Mouse (Mus musculus) kidney, embryonic 15.5 days (tissue): ENCODE results near the gene Ak1. TPM values are rescaled to one million over a fixed set of nuclear protein-coding genes. Genes with fewer than 3 reads are reported as not detected.
A peak's percentile ranks its signal among the peaks of the same experiment; 100 is the strongest.

Source experiments
- ATAC-seq: fragments of 200-750 bp; cut with Nextera tagmentation; replicated peaks from 2 replicates; pipeline ENCODE4 v1.8.0; 2017; ENCODE audit warnings: moderate TSS enrichment; ENCODE audit not compliant: low FRiP score
- H3K27ac ChIP-seq: fragments of 300-500 bp; sonication (generic); 2 replicates; pipeline ENCODE4 v1.5.1; 2015; ENCODE audit warnings: mild to moderate bottlenecking, inconsistent platforms
- H3K27me3 ChIP-seq: fragments of 300-500 bp; sonication (generic); 2 replicates; pipeline ENCODE4 v1.6.1; 2015; ENCODE audit warnings: inconsistent platforms
- H3K36me3 ChIP-seq: fragments of 300-500 bp; sonication (generic); 2 replicates; pipeline ENCODE4 v1.6.1; 2015; ENCODE audit warnings: inconsistent platforms
- H3K4me1 ChIP-seq: fragments of 300-500 bp; sonication (generic); 2 replicates; pipeline ENCODE4 v1.6.1; 2015; ENCODE audit warnings: inconsistent platforms
- H3K4me2 ChIP-seq: fragments of 300-500 bp; sonication (generic); 2 replicates; pipeline ENCODE4 v1.6.1; 2015; ENCODE audit warnings: moderate library complexity, mild to moderate bottlenecking, inconsistent platforms
- H3K4me3 ChIP-seq: fragments of 300-500 bp; sonication (generic); replicated peaks from 2 replicates; pipeline ENCODE4 v1.5.1; 2015; ENCODE audit warnings: mild to moderate bottlenecking, inconsistent platforms
- H3K9ac ChIP-seq: fragments of 300-500 bp; sonication (generic); 2 replicates; pipeline ENCODE4 v1.6.1; 2015; ENCODE audit warnings: mild to moderate bottlenecking, inconsistent platforms
- H3K9me3 ChIP-seq: fragments of 300-500 bp; sonication (generic); replicated peaks from 2 replicates; pipeline ENCODE4 v1.6.1; 2016; ENCODE audit warnings: inconsistent platforms
- WGBS: fragments of 180-500 bp; shearing (Covaris S2); methylation state at CpG from one replicate; pipeline ENCODE4 v1.1.7; 2015; ENCODE audit warnings: mixed read lengths; 5-methylcytosine and 5-hydroxymethylcytosine counted together
- polyA plus RNA-seq: library from polyadenylated mRNA; unstranded; fragments of >200 nt; fragmentation: Nextera tagmentation; extraction: Ambion mirVana; gene quantifications from 2 replicates; pipeline ENCODE4 v1.2.1, GENCODE M21; 2015

Gene Ak1
- polyA plus RNA-seq: 32.6 and 34.4 TPM in 2 replicates

- 0 out of 2 replicates have a peak within 1 kb of the TSS, but pooled peaks have one; percentile 15 for H3K9ac ChIP-seq
- peaks cover 16% of the 10 kb centered on the region for H3K36me3 ChIP-seq
- no peaks in the 10 kb centered on the region for H3K27me3 ChIP-seq
- ATAC-seq: 0 out of 2 replicates have a peak, but pooled peaks have one; percentile 4
- peak within 1 kb of the TSS; percentile 34 for H3K4me2 ChIP-seq
- 20% methylated on average over 7 of the region's 7 CpGs for WGBS
- H3K9me3 ChIP-seq: peaks cover 4% of the 10 kb centered on the region; the same call in 1 of the 2 replicates
- H3K27ac ChIP-seq: peak within 1 kb of the TSS; percentile 92
- no peak within 1 kb of the TSS for H3K4me3 ChIP-seq
- peaks cover 69% of the 10 kb centered on the region for H3K4me1 ChIP-seq
Measured at GRCm38 (mm10) chr2:32621517-32621859, at the start of gene Ak1. Gene Ak1, plus strand, starts transcription at chr2:32621758.

DNA sequence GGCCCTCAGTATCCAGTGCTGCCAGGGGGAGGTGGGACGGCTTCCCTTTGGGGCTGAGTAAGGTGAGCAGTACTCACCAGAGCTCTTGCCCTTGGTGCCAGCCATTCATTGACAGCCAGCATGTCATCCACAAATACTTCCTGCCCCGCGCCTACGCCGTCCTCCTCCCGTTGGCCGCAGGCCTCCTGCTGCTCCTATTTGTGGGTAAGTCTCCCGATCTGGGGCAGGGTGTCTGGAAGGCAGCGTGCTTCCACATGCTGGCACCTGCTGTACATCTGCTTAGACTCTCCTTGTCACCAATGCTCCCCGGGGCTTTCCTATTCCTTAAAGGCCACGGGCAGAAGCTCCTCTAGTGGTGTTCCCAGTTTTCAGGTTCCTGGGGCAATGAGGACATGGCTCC is 49.4 kb upstream of the Ak1 start:
- peaks cover 33% of the 10 kb centered on the region for H3K36me3 ChIP-seq
- peaks cover 13% of the 10 kb centered on the region; the same call in 1 of the 2 replicates for H3K27me3 ChIP-seq
- no peaks in the 10 kb centered on the region for H3K9me3 ChIP-seq
- 0 out of 2 replicates have a peak overlapping the region, but pooled peaks have one; percentile 89 for H3K4me2 ChIP-seq
- H3K9ac ChIP-seq: no peak overlapping the region
- no peak overlapping the region for H3K27ac ChIP-seq
- WGBS: 91% methylated on average over 11 of the region's 11 CpGs
- no peak for ATAC-seq
- H3K4me1 ChIP-seq: peaks cover 24% of the 10 kb centered on the region
- H3K4me3 ChIP-seq: 0 out of 2 replicates have a peak overlapping the region, but pooled peaks have one; percentile 75

DNA sequence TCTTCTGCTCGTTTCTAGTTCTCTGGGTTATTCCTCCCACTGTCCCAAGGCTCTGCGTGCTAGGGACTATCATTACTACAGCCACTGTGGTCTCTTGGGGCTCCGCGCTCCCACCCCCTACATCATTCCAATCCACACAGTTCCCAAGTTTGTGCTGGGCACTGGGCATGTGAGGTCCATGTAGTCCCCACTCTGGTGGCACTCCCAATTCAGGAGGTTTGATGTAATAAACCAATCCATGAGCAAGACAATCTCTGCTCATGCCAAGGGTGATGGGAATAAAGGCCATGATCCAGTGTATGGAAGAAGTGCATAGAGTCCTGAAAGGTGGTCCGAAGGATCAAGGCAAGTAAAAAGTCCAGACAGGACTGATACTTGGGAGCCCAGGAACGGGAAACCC is 47.1 kb upstream of the Ak1 start, which contains the start of gene Pip5kl1:
Gene Pip5kl1 (plus strand): TSS at position 301 of the 400 bp plus-strand sequence.
- Histone ChIP-seq H3K4me2 (peak within 1 kb of the TSS; percentile 95), H3K9me3 (no peaks in the 10 kb centered on the region), H3K4me3 (peak within 1 kb of the TSS; percentile 47), H3K27ac (no peak within 1 kb of the TSS), H3K9ac (peak within 1 kb of the TSS; percentile 48), H3K27me3 (peaks cover 33% of the 10 kb centered on the region), H3K4me1 (peaks cover 24% of the 10 kb centered on the region), H3K36me3 (peaks cover 11% of the 10 kb centered on the region)
- WGBS: 82% methylated on average over 6 of the region's 6 CpGs
- ATAC-seq: no peak

GRCm38 (mm10) chr2:32574901-32575585 is 46.5 kb upstream of the Ak1 start:
- Histone ChIP-seq H3K4me2 (peak overlapping the region; percentile 95), H3K27me3 (peaks cover 38% of the 10 kb centered on the region), H3K4me1 (peaks cover 24% of the 10 kb centered on the region), H3K9ac (peak overlapping the region; percentile 48), H3K36me3 (peaks cover 10% of the 10 kb centered on the region), H3K27ac (no peak overlapping the region), H3K4me3 (peak overlapping the region; percentile 47), H3K9me3 (no peaks in the 10 kb centered on the region)
- ATAC-seq: no peak
- WGBS: under 1% methylated on average over 26 of the region's 26 CpGs

DNA sequence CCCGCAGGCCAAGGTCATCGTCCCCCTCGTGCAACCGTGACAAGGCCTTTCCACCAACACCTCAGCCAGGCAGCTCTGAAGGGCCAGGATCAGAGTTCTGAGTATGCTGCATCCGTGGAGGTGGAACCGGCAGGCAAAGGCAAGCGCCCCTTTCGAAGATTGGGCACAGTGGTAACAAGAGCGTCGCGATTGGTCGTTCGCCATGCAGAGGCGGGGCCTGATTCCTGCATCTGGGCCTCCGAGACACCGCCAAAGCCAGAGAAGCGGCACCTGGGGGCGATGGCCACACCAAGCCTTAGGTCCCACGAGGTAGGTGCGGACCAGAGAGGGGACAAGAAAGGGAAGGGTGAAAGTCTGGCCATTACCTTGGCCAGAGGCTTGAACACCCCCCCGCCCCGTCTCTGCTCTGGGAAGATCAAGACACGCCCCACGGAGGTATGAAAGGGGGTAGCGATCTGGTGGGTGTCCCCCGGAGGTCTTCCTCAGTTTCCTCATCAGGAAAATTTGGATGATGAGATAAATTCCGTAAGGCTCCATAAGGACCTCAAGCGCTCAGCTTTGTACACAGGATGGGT is 45.9 kb upstream of the Ak1 start, which contains the start of gene 9430097D07Rik:
Gene 9430097D07Rik (minus strand): TSS at position 99 of the 575 bp plus-strand sequence.
- peaks cover 10% of the 10 kb centered on the region for H3K36me3 ChIP-seq
- H3K27me3 ChIP-seq: peaks cover 40% of the 10 kb centered on the region
- H3K4me2 ChIP-seq: peak within 1 kb of the TSS; percentile 95
- no peak within 1 kb of the TSS for H3K27ac ChIP-seq
- peak within 1 kb of the TSS; percentile 47 for H3K4me3 ChIP-seq
- 8% methylated on average over 28 of the region's 28 CpGs for WGBS
- H3K9me3 ChIP-seq: no peaks in the 10 kb centered on the region
- peak; percentile 50 for ATAC-seq
- H3K9ac ChIP-seq: peak within 1 kb of the TSS; percentile 48
- H3K4me1 ChIP-seq: peaks cover 24% of the 10 kb centered on the region

- Histone ChIP-seq H3K4me1 (peaks cover 19% of the 10 kb centered on the region), H3K9ac (no peak overlapping the region), H3K27me3 (peaks cover 46% of the 10 kb centered on the region), H3K4me2 (no peak overlapping the region), H3K27ac (no peak overlapping the region), H3K9me3 (no peaks in the 10 kb centered on the region), H3K36me3 (peaks cover 10% of the 10 kb centered on the region), H3K4me3 (no peak overlapping the region)
- no peak for ATAC-seq
- 89% methylated on average over 9 of the region's 9 CpGs for WGBS
Measured at GRCm38 (mm10) chr2:32576532-32576931, 45.0 kb upstream of the Ak1 start.

DNA sequence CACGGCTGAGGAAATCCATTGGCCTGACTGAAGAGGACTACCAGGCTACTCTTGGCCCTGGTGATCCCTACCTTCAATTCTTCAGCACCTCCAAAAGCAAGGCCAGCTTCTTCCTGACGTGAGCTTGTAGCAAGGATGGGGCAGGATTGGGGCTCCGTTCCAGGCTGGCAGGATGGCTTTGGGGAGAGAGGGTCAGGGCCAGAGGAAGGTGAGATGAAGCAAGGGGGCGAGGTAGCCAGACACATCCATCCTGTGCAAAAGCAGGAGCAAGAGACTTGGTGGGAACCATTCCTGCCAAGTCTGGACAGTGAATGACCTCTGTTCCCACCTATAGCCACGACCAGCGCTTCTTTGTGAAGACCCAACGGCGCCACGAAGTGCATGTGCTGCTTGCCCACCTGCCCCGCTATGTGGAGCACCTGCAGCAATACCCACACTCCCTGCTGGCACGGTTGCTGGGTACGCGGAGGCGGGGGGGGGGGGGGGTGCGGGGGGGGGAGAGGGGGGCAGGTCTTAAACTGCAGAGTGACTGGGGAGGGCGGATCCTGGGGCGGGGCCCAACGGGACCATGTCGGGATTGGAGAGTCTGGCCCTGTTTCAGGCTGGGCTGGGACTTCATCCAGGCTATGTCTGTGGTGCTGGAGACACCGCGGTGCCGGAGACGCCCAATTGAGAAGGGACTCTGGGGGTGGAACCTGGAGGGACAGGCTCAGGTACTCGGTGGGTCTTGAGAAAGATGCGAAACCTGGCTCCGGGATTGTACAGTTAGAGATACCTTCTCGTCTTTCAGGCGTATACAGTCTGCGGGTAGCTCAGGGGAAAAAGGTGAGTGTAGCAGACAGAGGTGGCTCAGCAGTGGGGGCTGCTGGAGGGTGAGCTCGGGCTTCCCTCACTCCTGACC is 43.2 kb upstream of the Ak1 start:
- H3K36me3 ChIP-seq: peaks cover 3% of the 10 kb centered on the region
- H3K4me1 ChIP-seq: peaks cover 17% of the 10 kb centered on the region
- H3K27me3 ChIP-seq: peaks cover 53% of the 10 kb centered on the region
- H3K4me2 ChIP-seq: no peak overlapping the region
- H3K9ac ChIP-seq: no peak overlapping the region
- H3K27ac ChIP-seq: no peak overlapping the region
- no peak for ATAC-seq
- no peak overlapping the region for H3K4me3 ChIP-seq
- no peaks in the 10 kb centered on the region for H3K9me3 ChIP-seq
- WGBS: 37% methylated on average over 25 of the region's 30 CpGs

DNA sequence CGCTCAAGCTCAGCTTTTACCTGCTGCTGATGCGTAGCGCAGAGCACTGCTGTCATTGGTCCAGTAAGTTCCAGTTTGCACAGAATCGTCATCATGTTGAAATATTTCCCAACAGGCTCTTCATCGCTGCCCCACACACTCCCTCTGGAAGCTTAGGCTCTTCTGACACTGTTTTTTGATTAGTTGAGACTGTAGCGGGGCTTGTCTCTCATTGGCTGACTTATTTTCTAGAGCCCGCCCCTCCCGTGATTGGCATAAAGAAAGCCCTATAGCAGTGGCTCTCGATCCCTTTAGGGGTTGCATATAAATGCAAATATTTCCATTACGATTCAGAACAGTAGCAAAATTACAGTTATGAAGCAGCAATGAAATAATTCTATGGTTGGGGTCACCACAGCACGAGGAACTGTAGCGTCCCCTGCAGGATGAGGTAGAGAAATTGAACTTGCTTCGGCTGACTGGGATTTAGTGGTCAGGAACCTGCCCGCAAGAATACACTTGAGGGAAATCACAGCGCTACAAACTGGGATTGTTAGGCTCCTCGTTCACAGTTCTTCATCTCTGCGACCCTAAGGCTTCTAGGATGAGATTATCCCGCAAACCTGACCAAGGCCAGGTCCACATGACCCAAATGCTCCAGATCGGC is 40.0 kb upstream of the Ak1 start:
- no peak overlapping the region for H3K27ac ChIP-seq

GRCm38 (mm10) chr2:32582830-32583799 is 38.4 kb upstream of the Ak1 start:
- peaks cover 34% of the 10 kb centered on the region for H3K27me3 ChIP-seq
- H3K9me3 ChIP-seq: no peaks in the 10 kb centered on the region
- peaks cover 26% of the 10 kb centered on the region for H3K4me1 ChIP-seq
- 16% methylated on average over 37 of the region's 37 CpGs for WGBS
- no peaks in the 10 kb centered on the region for H3K36me3 ChIP-seq
- peak overlapping the region; percentile 5; the same call in 1 of the 2 replicates for H3K9ac ChIP-seq
- H3K4me3 ChIP-seq: peak overlapping the region; percentile 31
- peak overlapping the region; percentile 63 for H3K4me2 ChIP-seq
- ATAC-seq: peak; percentile 59; the same call in 1 of the 2 replicates
- no peak overlapping the region for H3K27ac ChIP-seq

More for the DNA sequence above, 40.0 kb upstream of the Ak1 start:
- H3K9ac ChIP-seq: no peak overlapping the region
- 34% methylated on average over 19 of the region's 19 CpGs for WGBS
- H3K4me1 ChIP-seq: peaks cover 10% of the 10 kb centered on the region
- peaks cover 44% of the 10 kb centered on the region for H3K27me3 ChIP-seq
- ATAC-seq: 0 out of 2 replicates have a peak, but pooled peaks have one; percentile 9
- no peaks in the 10 kb centered on the region for H3K9me3 ChIP-seq
- H3K36me3 ChIP-seq: no peaks in the 10 kb centered on the region
- H3K4me3 ChIP-seq: peak overlapping the region; percentile 35
- H3K4me2 ChIP-seq: peak overlapping the region; percentile 50

- Histone ChIP-seq H3K36me3 (no peaks in the 10 kb centered on the region), H3K27me3 (peaks cover 13% of the 10 kb centered on the region), H3K4me1 (peaks cover 47% of the 10 kb centered on the region), H3K9me3 (no peaks in the 10 kb centered on the region), H3K27ac (no peak overlapping the region), H3K4me3 (no peak overlapping the region), H3K9ac (no peak overlapping the region), H3K4me2 (no peak overlapping the region)
- 85% methylated on average over 7 of the region's 7 CpGs for WGBS
- no peak for ATAC-seq
Measured at GRCm38 (mm10) chr2:32585149-32585714, 36.3 kb upstream of the Ak1 start.
